In genomic region chr9:63722350-63722749, GRCm38 (mm10) we compare ENCODE assay signal across 24 mouse cellular contexts. TPM values are rescaled to one million over a fixed set of nuclear protein-coding genes. Genes with fewer than 3 reads are reported as not detected.
DNase-seq lines count a peak whose midpoint lies in the region; ATAC-seq and TF ChIP-seq lines count a peak whose summit lies in the region.
"Had no signal": no experiment of that assay in that cellular context is flagged by ENCODE, and none has a peak within 500 bp of the region (broad histone marks: within the 10 kb centered on the region; RNA-seq: fewer than 3 reads in every experiment).

No protein-coding gene starts in this region.

- intact Hi-C loops in heart, postnatal 14 days (cut with DNase I) = no loop called here

- H3K4me2 ChIP-seq in heart, embryonic 14.5 days (ENCODE audit: low read length) = peak overlapping the region; percentile 25; the same call in 1 of the 2 replicates
- H3K4me2 ChIP-seq in lung, embryonic 16.5 days (ENCODE audit: low read depth, low read length) = no peak overlapping the region
- H3K4me2 ChIP-seq: embryonic facial prominence, embryonic 12.5 days; forebrain, embryonic 12.5 days; limb, embryonic 13.5 days; liver, embryonic 13.5 days; lung, embryonic 14.5 days; midbrain, embryonic 12.5 days had no signal

- ATAC-seq in heart, embryonic 14.5 days (ENCODE audit: insufficient number of reproducible peaks, insufficient read depth, low FRiP score, low read depth) = no peak
- ATAC-seq in lung, embryonic 16.5 days (ENCODE audit: low read depth) = no peak
- ATAC-seq: hindbrain, postnatal 0 days; intestine, postnatal 0 days had no signal

- no peaks in the 10 kb centered on the region for H3K27me3 ChIP-seq in heart, embryonic 14.5 days (ENCODE audit: control insufficient read depth, insufficient read depth, low read length)
- H3K27me3 ChIP-seq in lung, embryonic 16.5 days (ENCODE audit: control insufficient read depth, insufficient read depth, low read depth, low read length) = no peaks in the 10 kb centered on the region
- H3K27me3 ChIP-seq: embryonic facial prominence, embryonic 12.5 days; forebrain, embryonic 12.5 days; limb, embryonic 13.5 days; liver, embryonic 13.5 days; midbrain, embryonic 12.5 days had no signal

- 79% methylated on average over 7 of the region's 7 CpGs for WGBS in heart, embryonic 14.5 days
- WGBS in lung, embryonic 16.5 days = 67% methylated on average over 7 of the region's 7 CpGs
- WGBS in bone marrow, adult 2 months = 73% methylated on average over 7 of the region's 7 CpGs

- H3K4me1 ChIP-seq in heart, embryonic 14.5 days (ENCODE audit: control insufficient read depth in 2 of 2, insufficient read depth in 2 of 2, low read length in 2 of 2) = peaks cover 67 to 88% of the 10 kb centered on the region in 2 experiments
- H3K4me1 ChIP-seq in lung, embryonic 16.5 days (replicated peaks; ENCODE audit: control insufficient read depth, insufficient read depth, low read length) = peaks cover 59% of the 10 kb centered on the region
- peaks cover 30% of the 10 kb centered on the region for H3K4me1 ChIP-seq in bone marrow, adult 2 months (ENCODE audit: control insufficient read depth, insufficient read depth, low read length)

- no peak overlapping the region for H3K9ac ChIP-seq in heart, embryonic 14.5 days (ENCODE audit: low read length)
- H3K9ac ChIP-seq in lung, embryonic 16.5 days (ENCODE audit: low read length) = no peak overlapping the region
- H3K9ac ChIP-seq: embryonic facial prominence, embryonic 12.5 days; forebrain, embryonic 12.5 days; limb, embryonic 13.5 days; liver, embryonic 13.5 days; lung, embryonic 14.5 days; midbrain, embryonic 12.5 days had no signal

- TF ChIP-seq CTCF in bone marrow, adult 2 months (IDR thresholded peaks at IDR 0.05; ENCODE audit: control insufficient read depth, insufficient read depth, low read length) = no peak

- H3K9me3 ChIP-seq in heart, embryonic 14.5 days (ENCODE audit: control insufficient read depth, low read length) = no peaks in the 10 kb centered on the region
- no peaks in the 10 kb centered on the region for H3K9me3 ChIP-seq in lung, embryonic 16.5 days (ENCODE audit: control insufficient read depth, low read length)
- H3K9me3 ChIP-seq: embryonic facial prominence, embryonic 12.5 days; forebrain, embryonic 12.5 days; limb, embryonic 13.5 days; liver, embryonic 13.5 days; midbrain, embryonic 12.5 days had no signal

- peak overlapping the region; percentile 63 to 76 for H3K27ac ChIP-seq in heart, embryonic 14.5 days (replicated peaks in 1 of 2; ENCODE audit: control insufficient read depth in 1 of 2, insufficient read depth in 1 of 2, low read depth in 2 of 2, low read length in 2 of 2)
- H3K27ac ChIP-seq in lung, embryonic 16.5 days (ENCODE audit: low read length) = peak overlapping the region; percentile 27; the same call in 1 of the 2 replicates
- H3K27ac ChIP-seq in bone marrow, adult 2 months (ENCODE audit: control insufficient read depth, insufficient read depth, low read depth, low read length, poor library complexity) = peak overlapping the region; percentile 57; the same call in 1 of the 2 replicates
- H3K27ac ChIP-seq: embryonic facial prominence, embryonic 12.5 days; forebrain, embryonic 12.5 days; gastrocnemius, adult 2 months; hindbrain, postnatal 0 days; limb, embryonic 13.5 days; midbrain, embryonic 12.5 days had no signal

- H3K4me3 ChIP-seq in heart, embryonic 14.5 days (ENCODE audit: control insufficient read depth in 1 of 2, insufficient read depth in 1 of 2, low read depth in 1 of 2, low read length in 2 of 2) = no peak overlapping the region
- H3K4me3 ChIP-seq in lung, embryonic 16.5 days (ENCODE audit: low read length) = no peak overlapping the region
- no peak overlapping the region for H3K4me3 ChIP-seq in bone marrow, adult 2 months (replicated peaks; ENCODE audit: control insufficient read depth, low read depth, low read length)
- H3K4me3 ChIP-seq: embryonic facial prominence, embryonic 12.5 days; forebrain, embryonic 12.5 days; gastrocnemius, adult 2 months; limb, embryonic 13.5 days; liver, embryonic 13.5 days; midbrain, embryonic 12.5 days had no signal

- DNase-seq in heart, postnatal 14 days = no peak
- no peak for DNase-seq in lung, postnatal 4 days
- peak; percentile 43 for DNase-seq in CD4-positive helper T cell, adult 2 months (ENCODE audit: low read depth, low spot score)
- no peak for DNase-seq in neural tube, embryonic 10.5 days (ENCODE audit: extremely low spot score, low spot score)
- no peak for DNase-seq in gastrocnemius, postnatal 4 days (ENCODE audit: low spot score in 2 of 2)
- DNase-seq: adrenal gland, adult 8-10 months; cerebellum, adult 18-20 months; cerebellum, postnatal 14 days; gastrocnemius, adult 2 months; kidney, postnatal 4 days; layer of hippocampus, adult 9-11 months; liver, embryonic 13.5 days; lung, embryonic 14.5 days; right cerebral cortex, postnatal 25 days; spleen, adult 18-20 months had no signal

- no peak for TF ChIP-seq POLR2A in bone marrow, adult 2 months (IDR thresholded peaks at IDR 0.05; ENCODE audit: borderline replicate concordance, control insufficient read depth, low read depth, low read length)

- no peaks in the 10 kb centered on the region for H3K36me3 ChIP-seq in heart, embryonic 14.5 days (ENCODE audit: control insufficient read depth, insufficient read depth, low read length)
- no peaks in the 10 kb centered on the region; the same call in 1 of the 2 replicates for H3K36me3 ChIP-seq in lung, embryonic 16.5 days (ENCODE audit: control insufficient read depth, insufficient read depth, low read length)
- H3K36me3 ChIP-seq: embryonic facial prominence, embryonic 12.5 days; liver, embryonic 13.5 days; midbrain, embryonic 12.5 days had no signal

RNA-seq across cellular contexts. Expression of gene Smad3, which starts 35.4 kb away (rescaled TPM):
- polyA plus RNA-seq in heart, embryonic 14.5 days (2014; fragmentation: Nextera tagmentation; extraction: Ambion mirVana) = 7.6 and 10.4 TPM in 2 replicates
- total RNA-seq in heart, postnatal 14 days (2021) = 10 to 100 TPM; 13.2 to 14.8 TPM
- polyA plus RNA-seq in lung, embryonic 16.5 days (2015; fragmentation: Nextera tagmentation; extraction: Ambion mirVana) = 18.0 and 19.5 TPM in 2 replicates
- polyA plus RNA-seq in bone marrow, adult 2 months (2011; ENCODE audit: insufficient read depth, insufficient read length, low replicate concordance, missing spikeins) = 9.1 and 17.1 TPM in 2 replicates
- 10 to 100 TPM; 42.9 to 44.6 TPM for total RNA-seq in gastrocnemius, postnatal 4 days (2021)
